Mouse (Mus musculus) liver, embryonic 11.5 days (tissue): ENCODE results near the gene Gm7233. TPM values are rescaled to one million over a fixed set of nuclear protein-coding genes. Genes with fewer than 3 reads are reported as not detected.
"Not testable (repeated sequence)": the region's sequence is repeated elsewhere in the genome, so short reads cannot be mapped to it uniquely, and the experiment has no call there.

ENCODE experiments used
- ATAC-seq: fragments of 200-750 bp; cut with Nextera tagmentation; replicated peaks from 2 replicates; pipeline ENCODE4 v1.8.0; 2017; ENCODE audit warnings: moderate number of reproducible peaks, mild to moderate bottlenecking, moderate TSS enrichment, moderate library complexity; ENCODE audit not compliant: low FRiP score
- DNase-seq: peaks from one replicate; pipeline ENCODE4 v3.0.0-alpha.2; 2017; ENCODE audit warnings: low spot score
- H3K27ac ChIP-seq: fragments of 300-500 bp; sonication (generic); 2 replicates; pipeline ENCODE4 v1.5.1; 2014; ENCODE audit warnings: mild to moderate bottlenecking, low read depth, low read length, control low read depth
- H3K27me3 ChIP-seq: fragments of 300-500 bp; sonication (generic); replicated peaks from 2 replicates; pipeline ENCODE4 v1.6.1; 2014; ENCODE audit warnings: low read length, mixed read lengths; ENCODE audit not compliant: control insufficient read depth, insufficient read depth
- H3K36me3 ChIP-seq: fragments of 300-500 bp; sonication (generic); 2 replicates; pipeline ENCODE4 v1.6.1; 2014; ENCODE audit warnings: mild to moderate bottlenecking, low read length, moderate library complexity, mixed read lengths; ENCODE audit not compliant: control insufficient read depth, insufficient read depth
- H3K4me1 ChIP-seq: fragments of 300-500 bp; sonication (generic); replicated peaks from 2 replicates; pipeline ENCODE4 v1.6.1; 2014; ENCODE audit warnings: low read length, mixed read lengths; ENCODE audit not compliant: control insufficient read depth, insufficient read depth
- H3K4me2 ChIP-seq: fragments of 300-500 bp; sonication (generic); 2 replicates; pipeline ENCODE4 v1.6.1; 2014; ENCODE audit warnings: mild to moderate bottlenecking, control low read depth, moderate library complexity
- H3K4me3 ChIP-seq: fragments of 300-500 bp; sonication (generic); 2 replicates; pipeline ENCODE4 v1.5.1; 2014; ENCODE audit warnings: low read depth, low read length, control low read depth
- H3K9ac ChIP-seq: fragments of 300-500 bp; sonication (generic); 2 replicates; pipeline ENCODE4 v1.6.1; 2014; ENCODE audit warnings: low read depth, low read length, control low read depth
- H3K9me3 ChIP-seq: fragments of 300-500 bp; sonication (generic); 2 replicates; pipeline ENCODE4 v1.6.1; 2016; ENCODE audit warnings: low read length, inconsistent platforms, mixed read lengths; ENCODE audit not compliant: control insufficient read depth
- WGBS: fragments of 180-500 bp; shearing (Covaris S2); extraction: QIAGEN DNeasy Blood & Tissue Kit; methylation state at CpG from one replicate; pipeline ENCODE4 v1.1.7; 2014; 5-methylcytosine and 5-hydroxymethylcytosine counted together
- polyA plus RNA-seq: library from polyadenylated mRNA; unstranded; fragments of >200 nt; fragmentation: Nextera tagmentation; extraction: Ambion mirVana; gene quantifications from 2 replicates; pipeline ENCODE4 v1.2.1, GENCODE M21; 2014

Gm7233 gene
- not detected in 2 replicates for polyA plus RNA-seq

DNA sequence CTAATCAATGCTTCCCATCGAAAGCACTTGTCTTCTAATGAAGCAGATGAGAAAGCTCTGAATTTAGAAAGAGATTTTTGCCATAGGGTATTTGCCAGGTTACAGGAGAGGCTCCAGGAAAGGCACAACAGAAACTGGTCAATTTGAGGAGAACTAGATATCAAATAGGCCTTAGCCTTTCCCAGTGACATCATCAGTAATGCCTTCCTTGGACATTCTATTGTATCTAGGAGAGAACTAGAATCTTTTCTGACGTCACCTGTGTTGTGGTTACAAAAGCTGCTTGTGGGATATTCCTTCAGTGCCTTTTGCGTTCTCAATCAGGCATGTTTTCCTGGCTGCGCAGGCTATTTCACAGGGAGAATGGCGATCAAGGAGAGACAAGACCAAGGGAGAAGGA is at the start of gene Gm7233:
Gm7233 (plus strand) TSS at position 301 of the 400 bp plus-strand sequence.
- H3K4me1 ChIP-seq, DNase-seq, H3K27ac ChIP-seq, H3K27me3 ChIP-seq, ATAC-seq, H3K4me2 ChIP-seq, H3K36me3 ChIP-seq, H3K9ac ChIP-seq, H3K9me3 ChIP-seq, H3K4me3 ChIP-seq: not testable (repeated sequence)
- WGBS = 82% methylated on average over 4 of the region's 5 CpGs

DNA sequence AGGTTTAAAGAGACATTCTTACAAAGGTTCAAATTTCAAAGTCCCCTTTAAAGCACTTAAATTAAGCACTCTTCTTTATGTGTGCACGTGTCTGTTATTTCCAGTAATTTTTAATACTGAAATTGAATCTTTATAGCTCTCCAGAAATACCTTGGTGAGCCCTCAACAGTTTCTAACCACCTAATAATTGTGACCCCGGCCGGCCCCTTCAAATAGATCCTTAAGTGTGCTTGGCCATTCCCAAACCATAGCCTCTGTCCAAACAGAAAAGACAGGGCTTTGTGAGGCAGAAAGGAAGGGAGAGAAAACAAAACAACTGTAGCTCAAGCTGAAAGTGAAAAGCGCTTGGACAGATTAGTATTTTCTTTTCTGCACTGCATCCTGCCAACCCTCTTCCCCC is 12.5 kb upstream of the Gm7233 start:
- H3K27ac ChIP-seq, DNase-seq, H3K27me3 ChIP-seq, H3K36me3 ChIP-seq, H3K4me1 ChIP-seq, H3K4me2 ChIP-seq, H3K9me3 ChIP-seq, H3K9ac ChIP-seq, H3K4me3 ChIP-seq, ATAC-seq: not testable (repeated sequence)
- 71% methylated on average over 4 of the region's 4 CpGs for whole genome bisulfite sequencing

DNA sequence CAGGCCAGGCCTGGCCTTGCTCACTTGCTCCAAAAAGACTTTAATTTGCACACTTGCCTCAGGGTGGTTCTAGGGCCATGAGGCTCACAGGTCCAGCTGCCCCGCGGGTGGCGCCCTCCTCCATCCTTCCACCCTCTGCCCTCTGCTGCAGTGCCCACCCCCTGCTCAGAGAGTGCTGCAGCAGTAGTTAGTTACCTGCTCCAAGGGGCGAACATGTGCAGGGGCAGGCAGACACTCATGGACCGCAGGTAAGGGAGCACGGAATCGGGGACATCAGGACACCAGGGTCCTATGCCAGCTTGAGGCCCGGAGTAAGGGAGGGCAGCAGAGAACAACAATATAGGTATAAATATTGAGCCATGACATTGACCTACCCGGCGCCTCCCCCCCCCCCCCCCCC is 11.7 kb upstream of the Gm7233 start:
- not testable (repeated sequence) for H3K4me3 ChIP-seq, H3K27me3 ChIP-seq, H3K4me2 ChIP-seq, ATAC-seq, H3K9me3 ChIP-seq, DNase-seq, H3K36me3 ChIP-seq, H3K4me1 ChIP-seq, H3K27ac ChIP-seq, H3K9ac ChIP-seq
- WGBS = no CpG with 5 or more reads among the region's 10 CpGs

DNA sequence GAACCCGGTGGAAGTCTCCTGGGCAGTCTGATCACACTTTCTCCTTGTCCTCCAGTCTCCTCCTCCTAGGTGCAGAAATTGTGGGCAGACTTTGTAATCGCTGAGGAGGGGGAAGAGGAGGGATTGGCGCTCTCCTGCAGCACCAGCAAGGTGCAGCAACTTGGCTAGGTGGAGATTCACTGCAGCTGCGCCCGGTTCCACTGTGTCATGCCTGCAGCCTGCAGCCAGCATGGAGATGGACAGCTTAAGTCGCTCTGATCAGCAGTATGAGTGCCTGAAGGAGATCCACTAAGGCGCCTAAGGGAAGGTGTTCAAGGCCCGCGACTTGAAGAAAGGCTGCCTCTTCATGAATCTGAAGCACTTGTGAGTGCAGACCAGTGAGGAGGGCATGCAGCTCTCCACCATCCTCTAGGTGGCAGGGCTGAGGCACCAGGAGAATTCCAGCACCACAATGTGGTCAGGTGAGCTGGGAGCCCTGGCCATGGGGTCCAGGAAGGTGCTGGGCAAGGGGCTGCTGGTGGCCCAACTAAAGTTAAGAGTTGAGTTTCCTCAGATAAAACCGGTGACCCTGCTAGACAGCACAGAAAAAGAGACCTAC is 11.0 kb upstream of the Gm7233 start:
- WGBS = 13% methylated on average over 1 of the region's 10 CpGs
- H3K9me3 ChIP-seq, DNase-seq, H3K27me3 ChIP-seq, H3K4me1 ChIP-seq, H3K27ac ChIP-seq, H3K4me2 ChIP-seq, H3K9ac ChIP-seq, H3K4me3 ChIP-seq, H3K36me3 ChIP-seq, ATAC-seq: not testable (repeated sequence)

DNA sequence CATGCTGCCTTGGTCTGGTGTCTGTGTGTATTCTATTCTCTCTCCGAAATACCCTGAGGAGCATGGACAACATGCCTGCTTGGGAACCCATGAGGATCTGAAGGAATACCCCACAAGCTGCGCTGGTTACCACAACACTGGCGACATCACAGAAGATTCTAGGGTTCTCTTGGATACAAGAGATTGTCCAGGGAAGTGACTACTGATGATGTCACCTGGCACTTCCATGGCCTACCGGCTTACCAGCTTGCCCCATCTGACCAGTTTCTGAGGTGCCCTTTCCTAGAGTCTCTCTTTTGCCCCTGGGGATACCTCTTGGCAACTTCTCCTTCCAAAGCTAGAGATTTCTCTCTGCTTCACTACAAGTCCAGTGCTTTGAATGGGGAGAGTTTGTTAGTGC is 55.5 kb downstream of the Gm7233 start, which contains the start of gene Gm8122:
Gm8122 (minus strand) TSS at position 101 of the 400 bp plus-strand sequence.
- H3K27me3 ChIP-seq, H3K9me3 ChIP-seq, H3K9ac ChIP-seq, H3K27ac ChIP-seq, H3K4me3 ChIP-seq, H3K4me1 ChIP-seq, DNase-seq, H3K4me2 ChIP-seq, H3K36me3 ChIP-seq, ATAC-seq: not testable (repeated sequence)
- WGBS = 85% methylated on average over 3 of the region's 4 CpGs

Other genes with a start within 250 kb of the Gm7233 start
- gene Gm8082, start 186.2 kb upstream of the Gm7233 start, polyA plus RNA-seq = not detected in 2 replicates
- not detected in 2 replicates for gene Gm10376, start 164.2 kb upstream of the Gm7233 start, polyA plus RNA-seq
- gene Gm8094, start 103.2 kb upstream of the Gm7233 start, polyA plus RNA-seq = not detected in 2 replicates
- gene Gm8104, start 79.3 kb upstream of the Gm7233 start, polyA plus RNA-seq = not detected in 2 replicates
- not detected in 2 replicates for gene Gm8122, start 55.4 kb downstream of the Gm7233 start, polyA plus RNA-seq
- gene Gm8126, start 78.8 kb downstream of the Gm7233 start, polyA plus RNA-seq = not detected in 2 replicates
- not detected in 2 replicates for gene Gm9732, start 95.2 kb downstream of the Gm7233 start, polyA plus RNA-seq
- not detected in 2 replicates for gene Gm8127, start 114.0 kb downstream of the Gm7233 start, polyA plus RNA-seq
- gene 1700001F09Rik, start 167.9 kb downstream of the Gm7233 start, polyA plus RNA-seq = not detected in 2 replicates
- gene Gm8138, start 236.5 kb downstream of the Gm7233 start, polyA plus RNA-seq = not detected in 2 replicates